ENCODE assay signal across 1 mouse cellular context in the genomic region with DNA sequence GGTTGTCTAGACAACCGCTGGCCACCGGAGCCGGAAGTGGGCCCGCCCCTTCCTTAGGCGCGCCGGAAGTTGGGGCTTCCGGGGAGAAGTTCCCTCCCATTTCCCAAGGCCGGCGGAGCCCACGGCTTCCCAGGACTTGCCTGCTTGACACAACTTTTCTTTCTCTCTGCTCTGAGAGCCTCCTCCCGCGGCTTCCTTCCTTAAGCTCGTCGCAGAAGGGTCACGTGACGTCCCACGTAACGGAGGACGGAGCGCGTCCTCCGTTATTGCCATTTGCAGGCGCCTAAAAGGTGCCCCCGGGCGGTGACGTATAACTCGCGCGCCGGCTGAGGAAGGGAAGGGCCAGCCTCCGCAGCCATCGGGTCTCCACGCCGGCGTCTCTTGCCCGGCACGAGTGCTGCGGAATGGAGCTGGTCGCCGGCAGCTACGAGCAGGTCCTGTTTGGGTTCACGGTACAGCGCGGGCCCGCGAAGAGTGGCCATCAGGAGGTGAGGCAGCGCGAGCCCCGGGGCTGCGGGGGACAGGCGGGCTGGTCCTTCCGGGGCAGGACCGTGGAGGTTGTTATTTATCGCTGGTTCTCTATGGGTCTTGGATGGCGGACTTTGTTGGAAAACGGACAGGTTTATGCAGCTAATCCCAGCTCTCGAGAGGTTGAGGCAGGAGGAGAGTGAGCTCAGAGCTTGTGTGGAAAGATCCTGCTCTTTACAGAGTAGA.
TF ChIP-seq lines count a peak whose summit lies in the region.

A gene (plus strand): TSS at position 98 of the 714 bp plus-strand sequence.

TF ChIP-seq in CH12.LX, 34 proteins besides CTCF, POLR2A, EP300 and RAD21 (continued from another document):
- TF ChIP-seq IRF4 (IDR thresholded peaks at IDR 0.05; ENCODE audit: low read depth, low read length) (no peak), POLR2AphosphoS2 (IDR thresholded peaks at IDR 0.05; ENCODE audit: low read depth, low read length) (no peak), NELFE (IDR thresholded peaks at IDR 0.05; ENCODE audit: low read depth, low read length) (peak; percentile 86), USF2 (conservative IDR thresholded peaks at IDR 0.05; ENCODE audit: low read depth, low read length) (peak; percentile 80), JUND (conservative IDR thresholded peaks at IDR 0.05; ENCODE audit: low read depth, low read length) (no peak), MXI1 (IDR thresholded peaks at IDR 0.05; ENCODE audit: low read depth, low read length) (peak; percentile 94), MEF2A (IDR thresholded peaks at IDR 0.05; ENCODE audit: borderline replicate concordance, low read depth, low read length) (peak; percentile 62; the same call in 1 of the 2 replicates), ELF1 (IDR thresholded peaks at IDR 0.05; ENCODE audit: low read depth, low read length) (peak; percentile 92), ZKSCAN1 (IDR thresholded peaks at IDR 0.05; ENCODE audit: borderline replicate concordance, low read depth, low read length) (no peak), ZMIZ1 (IDR thresholded peaks at IDR 0.05; ENCODE audit: low read depth, low read length) (peak; percentile 74; the same call in 1 of the 2 replicates), GABPA (IDR thresholded peaks at IDR 0.05; ENCODE audit: insufficient replicate concordance, low read depth, low read length) (peak; percentile 25; the same call in 1 of the 2 replicates), CHD1 (IDR thresholded peaks at IDR 0.05; ENCODE audit: low read depth, low read length) (no peak), ETS1 (conservative IDR thresholded peaks at IDR 0.05; ENCODE audit: low read depth, low read length) (0 out of 2 replicates have a peak, but pooled peaks have one; percentile 35), HCFC1 (IDR thresholded peaks at IDR 0.05; ENCODE audit: low read depth, low read length) (peak; percentile 89), SMC3 (IDR thresholded peaks at IDR 0.05; ENCODE audit: low read depth, low read length) (no peak), SIN3A (IDR thresholded peaks at IDR 0.05; ENCODE audit: low read length) (peak; percentile 95), JUN (IDR thresholded peaks at IDR 0.05; ENCODE audit: insufficient read depth, low read depth, low read length) (no peak), CHD2 (IDR thresholded peaks at IDR 0.05; ENCODE audit: low read length) (no peak), MAX (IDR thresholded peaks at IDR 0.05; ENCODE audit: low read length) (peak; percentile 99), ZC3H11A (IDR thresholded peaks at IDR 0.05; ENCODE audit: low read depth, low read length) (no peak), BHLHE40 (IDR thresholded peaks at IDR 0.05; ENCODE audit: low read depth, low read length) (peak; percentile 79), MAZ (IDR thresholded peaks at IDR 0.05; ENCODE audit: low read depth, low read length) (peak; percentile 83), ZNF384 (IDR thresholded peaks at IDR 0.05; ENCODE audit: low read depth, low read length) (no peak), PAX5 (IDR thresholded peaks at IDR 0.05; ENCODE audit: low read length) (no peak), UBTF (IDR thresholded peaks at IDR 0.05; ENCODE audit: low read depth, low read length) (no peak), TBP (conservative IDR thresholded peaks at IDR 0.05; ENCODE audit: low read depth, low read length) (no peak), MAFK (IDR thresholded peaks at IDR 0.05; ENCODE audit: insufficient replicate concordance, low read length) (no peak), NRF1 (IDR thresholded peaks at IDR 0.05; ENCODE audit: low read depth, low read length) (peak; percentile 44), TCF12 (IDR thresholded peaks at IDR 0.05; ENCODE audit: low read depth, low read length) (peak; percentile 62), E2F4 (IDR thresholded peaks at IDR 0.05; ENCODE audit: insufficient replicate concordance, low read depth, low read length) (no peak)
